Mouse (Mus musculus): ENCODE results near the gene Zfp759.
"Not testable (repeated sequence)": the region's sequence is repeated elsewhere in the genome, so short reads cannot be mapped to it uniquely, and the experiment has no call there.

Zfp759 gene

GRCm38 (mm10) chr13:67121360-67121759, at the start of gene Zfp759:
Gene Zfp759 (plus strand): TSS chr13:67121660.
- not testable (repeated sequence) for DNase-seq (ENCODE audit: low spot score)

GRCm38 (mm10) chr13:67072786-67073185, 48.7 kb upstream of the Zfp759 start:
- no peak for DNase-seq (ENCODE audit: low spot score)

GRCm38 (mm10) chr13:67077244-67077643, 44.2 kb upstream of the Zfp759 start:
- no peak for DNase-seq (ENCODE audit: low spot score)

GRCm38 (mm10) chr13:67081142-67081713, 40.2 kb upstream of the Zfp759 start:
- peak; percentile 54 for DNase-seq (ENCODE audit: low spot score)

GRCm38 (mm10) chr13:67081946-67082345, 39.5 kb upstream of the Zfp759 start:
- no peak for DNase-seq (ENCODE audit: low spot score)

GRCm38 (mm10) chr13:67090154-67090553, 31.3 kb upstream of the Zfp759 start:
- no peak for DNase-seq (ENCODE audit: low spot score)

GRCm38 (mm10) chr13:67097876-67098275, 23.6 kb upstream of the Zfp759 start, which contains the start of gene Zfp708:
Gene Zfp708 (minus strand): TSS chr13:67097976.
- DNase-seq (ENCODE audit: low spot score) = no peak

GRCm38 (mm10) chr13:67107681-67108080, 13.8 kb upstream of the Zfp759 start:
- DNase-seq (ENCODE audit: low spot score) = no peak

- peak; percentile 94 for DNase-seq (ENCODE audit: low spot score)
These were observed 13.2 kb upstream of the Zfp759 start, which contains the start of gene Gm28557 for GRCm38 (mm10) chr13:67108194-67108820. Gene Gm28557 (minus strand): TSS chr13:67108604.

- no peak for DNase-seq (ENCODE audit: low spot score)
These were observed 12.6 kb upstream of the Zfp759 start for GRCm38 (mm10) chr13:67108821-67109206.

GRCm38 (mm10) chr13:67112096-67112495, 9.4 kb upstream of the Zfp759 start:
- no peak for DNase-seq (ENCODE audit: low spot score)

GRCm38 (mm10) chr13:67113287-67113686, 8.2 kb upstream of the Zfp759 start:
- DNase-seq (ENCODE audit: low spot score) = no peak

GRCm38 (mm10) chr13:67116163-67116562, 5.3 kb upstream of the Zfp759 start, which contains the start of gene Rslcan18:
Gene Rslcan18 (minus strand): TSS chr13:67116263.
- DNase-seq (ENCODE audit: low spot score) = not testable (repeated sequence)

GRCm38 (mm10) chr13:67124460-67124859, 3.0 kb downstream of the Zfp759 start:
- DNase-seq (ENCODE audit: low spot score) = no peak

GRCm38 (mm10) chr13:67127507-67127906, 6.0 kb downstream of the Zfp759 start:
- DNase-seq (ENCODE audit: low spot score) = not testable (repeated sequence)

- DNase-seq (ENCODE audit: low spot score) = peak; percentile 86
These were observed 6.7 kb downstream of the Zfp759 start for GRCm38 (mm10) chr13:67128038-67128721.

- not testable (repeated sequence) for DNase-seq (ENCODE audit: low spot score)
These were observed 44.7 kb downstream of the Zfp759 start for GRCm38 (mm10) chr13:67166122-67166521.

GRCm38 (mm10) chr13:67172991-67173722, 51.7 kb downstream of the Zfp759 start, which contains the start of gene Rsl1:
Gene Rsl1 (plus strand): TSS chr13:67173182.
- peak; percentile 63 for DNase-seq (ENCODE audit: low spot score)

GRCm38 (mm10) chr13:67173723-67174055, 52.2 kb downstream of the Zfp759 start:
- no peak for DNase-seq (ENCODE audit: low spot score)
